Mouse (Mus musculus) testis, adult 2 months (tissue): ENCODE measurements around the gene Adamts15.

Experiments
- CTCF ChIP-seq: fragments of 200-500 bp; IDR thresholded peaks from 2 replicates; pipeline ENCODE4 v1.5.1; 2012; ENCODE audit warnings: low read depth, mild to moderate bottlenecking, inconsistent platforms, low read length, moderate library complexity; ENCODE audit not compliant: control insufficient read depth, insufficient read depth, insufficient replicate concordance
- POLR2A ChIP-seq: fragments of 200-500 bp; IDR thresholded peaks from 2 replicates; pipeline ENCODE4 v1.6.1; 2012; ENCODE audit warnings: low read depth, mild to moderate bottlenecking, inconsistent platforms, low read length, moderate library complexity; ENCODE audit not compliant: control insufficient read depth

GRCm38 (mm10) chr9:30953287-30953686 lies 31.0 kb upstream of the Adamts15 start:
- no peak for TF ChIP-seq CTCF
- no peak for TF ChIP-seq POLR2A
